Mouse (Mus musculus): ENCODE measurements at regions not wholly inside any gene's neighbourhood (a gene's known extent, or its start where the extent isn't known, plus 50 kb on each side); places are given as distances from the start of the nearest gene placed in this dataset.
A peak's percentile ranks its signal among the peaks of the same experiment; 100 is the strongest.
"Not testable (repeated sequence)": the region's sequence is repeated elsewhere in the genome, so short reads cannot be mapped to it uniquely, and the experiment has no call there.

DNA sequence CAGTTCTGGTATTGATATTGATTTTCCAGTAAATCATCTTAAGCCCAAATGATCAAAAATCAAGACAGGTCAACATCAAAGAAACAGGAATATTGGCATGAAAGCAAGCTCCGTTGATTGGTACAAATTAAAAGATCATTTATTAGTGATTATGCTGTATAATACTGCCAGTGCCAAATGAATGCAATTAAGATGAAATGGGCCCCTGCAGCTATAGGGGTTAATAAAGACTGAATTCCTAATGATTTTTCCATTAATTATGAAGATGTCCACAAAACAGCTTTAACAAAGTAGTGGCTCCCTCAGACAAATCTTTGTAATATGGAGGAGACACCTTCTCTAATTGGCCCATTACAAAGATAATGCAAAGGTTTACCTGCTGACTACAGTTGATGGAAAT lies 685.6 kb upstream of the Pou3f2 start:
- no peak for ATAC-seq
- no peaks in the 10 kb centered on the region for H3K27me3 ChIP-seq (replicated peaks; ENCODE audit: control insufficient read depth, insufficient read depth, low read length)
- no peak overlapping the region for H3K9ac ChIP-seq (ENCODE audit: low read depth, low read length)
- no peak overlapping the region for H3K4me2 ChIP-seq (ENCODE audit: low read depth, low read length)
- WGBS: 69% methylated on average over 1 of the region's 1 CpGs
- no peak overlapping the region for H3K27ac ChIP-seq (ENCODE audit: low read length)
- H3K36me3 ChIP-seq (ENCODE audit: control insufficient read depth, insufficient read depth, low read length): no peaks in the 10 kb centered on the region
- no peaks in the 10 kb centered on the region for H3K9me3 ChIP-seq (ENCODE audit: control insufficient read depth, low read length)
- no peak overlapping the region for H3K4me3 ChIP-seq (ENCODE audit: low read length)
- no peaks in the 10 kb centered on the region for H3K4me1 ChIP-seq (ENCODE audit: control insufficient read depth, insufficient read depth, low read length)

DNA sequence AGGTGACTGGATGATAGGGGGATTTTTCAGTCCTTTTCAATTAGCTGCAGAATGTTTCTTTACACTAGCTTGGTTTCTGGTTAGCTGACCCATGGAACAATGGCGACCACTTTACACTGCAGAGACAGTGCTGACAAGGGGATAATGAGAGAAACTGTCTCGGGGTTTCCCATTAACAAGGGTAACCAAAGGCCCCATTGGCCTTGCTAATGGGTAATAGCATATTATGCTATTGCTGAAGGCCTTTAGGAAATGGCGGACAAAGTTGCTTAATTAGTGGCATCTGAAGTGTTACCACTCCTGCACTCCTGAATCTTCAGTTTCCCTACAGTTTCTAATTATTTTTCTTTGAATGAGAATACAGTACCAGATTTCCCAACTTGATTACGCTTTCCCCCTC lies 685.2 kb upstream of the Pou3f2 start:
- ATAC-seq: no peak
- Histone ChIP-seq H3K27me3 (replicated peaks; ENCODE audit: control insufficient read depth, insufficient read depth, low read length) (no peaks in the 10 kb centered on the region), H3K9ac (ENCODE audit: low read depth, low read length) (no peak overlapping the region), H3K4me2 (ENCODE audit: low read depth, low read length) (no peak overlapping the region), H3K4me3 (ENCODE audit: low read length) (no peak overlapping the region), H3K9me3 (ENCODE audit: control insufficient read depth, low read length) (no peaks in the 10 kb centered on the region), H3K36me3 (ENCODE audit: control insufficient read depth, insufficient read depth, low read length) (no peaks in the 10 kb centered on the region), H3K4me1 (ENCODE audit: control insufficient read depth, insufficient read depth, low read length) (no peaks in the 10 kb centered on the region), H3K27ac (ENCODE audit: low read length) (no peak overlapping the region)
- 75% methylated on average over 4 of the region's 4 CpGs for WGBS

DNA sequence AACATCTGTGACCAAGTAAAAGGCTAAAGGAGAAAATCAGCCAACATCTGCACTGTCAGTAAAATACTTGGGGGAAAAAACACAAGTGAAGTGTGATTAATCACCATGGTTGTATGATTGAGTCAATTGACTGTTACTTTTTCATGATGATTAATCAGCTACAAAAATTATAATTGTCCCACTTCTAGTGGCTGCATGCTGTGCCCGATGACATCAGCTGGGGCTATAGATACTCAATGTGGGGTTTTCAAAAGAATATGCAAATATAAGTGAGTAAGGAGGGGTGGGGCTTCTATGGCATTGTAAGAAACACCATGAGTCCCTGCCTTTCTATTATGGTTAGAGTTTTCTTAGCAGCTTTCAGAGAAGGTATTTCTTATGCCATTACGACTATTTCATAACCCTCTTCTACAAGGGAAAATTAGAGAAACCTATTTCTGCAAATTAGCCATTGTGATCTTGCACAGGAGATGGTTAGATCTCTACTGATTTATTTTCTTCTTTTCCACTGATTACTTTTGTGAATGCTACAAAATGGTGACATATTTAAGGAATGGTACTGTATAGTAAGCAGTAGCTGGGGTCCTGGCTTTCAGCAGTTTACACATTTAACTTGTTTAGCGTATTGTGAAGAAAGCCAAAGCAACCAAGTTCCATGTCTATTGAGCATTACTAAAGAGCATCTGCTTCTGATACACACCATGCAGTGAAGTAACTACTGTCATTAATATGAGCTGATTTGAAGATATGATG lies 660.1 kb upstream of the Pou3f2 start:
- H3K36me3 ChIP-seq (ENCODE audit: control insufficient read depth, insufficient read depth, low read length): no peaks in the 10 kb centered on the region
- WGBS: 87% methylated on average over 3 of the region's 3 CpGs
- no peaks in the 10 kb centered on the region for H3K4me1 ChIP-seq (ENCODE audit: control insufficient read depth, insufficient read depth, low read length)
- ATAC-seq: no peak
- H3K4me3 ChIP-seq (ENCODE audit: low read length): no peak overlapping the region
- H3K9ac ChIP-seq (ENCODE audit: low read depth, low read length): no peak overlapping the region
- no peaks in the 10 kb centered on the region for H3K9me3 ChIP-seq (ENCODE audit: control insufficient read depth, low read length)
- no peak overlapping the region for H3K4me2 ChIP-seq (ENCODE audit: low read depth, low read length)
- no peak overlapping the region for H3K27ac ChIP-seq (ENCODE audit: low read length)
- no peaks in the 10 kb centered on the region for H3K27me3 ChIP-seq (replicated peaks; ENCODE audit: control insufficient read depth, insufficient read depth, low read length)

DNA sequence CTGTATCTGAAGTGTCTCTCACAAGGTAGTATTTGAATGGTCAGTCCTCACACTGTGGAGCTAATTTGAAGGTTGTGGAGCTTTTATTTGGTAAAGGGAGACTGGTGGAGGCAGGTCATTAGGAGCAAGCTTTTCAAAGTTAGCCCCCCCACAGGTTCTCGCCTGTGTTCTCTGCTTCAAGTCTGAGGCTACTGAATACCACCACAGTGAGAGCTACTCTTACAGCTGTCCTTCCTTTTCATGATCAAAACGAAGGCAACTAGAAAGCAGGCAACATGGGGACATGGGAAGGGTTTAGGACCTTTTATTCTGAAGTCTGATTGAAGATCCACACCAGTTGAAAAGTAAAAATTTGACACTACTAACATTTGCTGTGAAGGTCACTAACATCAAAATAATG lies 645.2 kb upstream of the Pou3f2 start:
- Histone ChIP-seq H3K27ac (ENCODE audit: low read length) (no peak overlapping the region), H3K4me2 (ENCODE audit: low read depth, low read length) (no peak overlapping the region), H3K27me3 (replicated peaks; ENCODE audit: control insufficient read depth, insufficient read depth, low read length) (no peaks in the 10 kb centered on the region), H3K9me3 (ENCODE audit: control insufficient read depth, low read length) (no peaks in the 10 kb centered on the region), H3K4me1 (ENCODE audit: control insufficient read depth, insufficient read depth, low read length) (no peaks in the 10 kb centered on the region), H3K4me3 (ENCODE audit: low read length) (no peak overlapping the region), H3K9ac (ENCODE audit: low read depth, low read length) (no peak overlapping the region), H3K36me3 (ENCODE audit: control insufficient read depth, insufficient read depth, low read length) (no peaks in the 10 kb centered on the region)
- ATAC-seq: no peak
- 38% methylated on average over 2 of the region's 2 CpGs for WGBS

DNA sequence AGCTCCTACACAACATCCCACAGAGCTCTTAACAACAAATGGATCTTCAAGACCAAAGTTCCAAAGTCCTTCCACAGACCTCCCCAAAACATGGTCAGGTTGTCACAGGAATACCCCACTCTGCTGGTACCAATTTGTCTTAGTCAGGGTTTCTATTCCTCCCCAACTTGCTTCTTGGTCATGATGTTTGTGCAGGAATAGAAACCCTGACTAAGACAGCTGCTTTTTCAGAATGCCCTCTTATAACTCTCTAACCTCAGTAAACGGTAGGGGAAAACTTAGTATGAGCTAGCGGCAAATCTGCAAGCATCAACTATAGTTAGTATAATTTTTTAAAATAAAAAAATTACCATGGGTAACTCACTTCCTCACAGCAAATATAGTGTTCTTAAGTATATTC lies 613.3 kb upstream of the Pou3f2 start:
- not testable (repeated sequence) for H3K27ac ChIP-seq (ENCODE audit: low read length); H3K9ac ChIP-seq (ENCODE audit: low read depth, low read length); H3K4me3 ChIP-seq (ENCODE audit: low read length); H3K4me2 ChIP-seq (ENCODE audit: low read depth, low read length); H3K4me1 ChIP-seq (ENCODE audit: control insufficient read depth, insufficient read depth, low read length); H3K27me3 ChIP-seq (replicated peaks; ENCODE audit: control insufficient read depth, insufficient read depth, low read length); H3K9me3 ChIP-seq (ENCODE audit: control insufficient read depth, low read length); ATAC-seq; H3K36me3 ChIP-seq (ENCODE audit: control insufficient read depth, insufficient read depth, low read length)
- WGBS: 94% methylated on average over 2 of the region's 2 CpGs

DNA sequence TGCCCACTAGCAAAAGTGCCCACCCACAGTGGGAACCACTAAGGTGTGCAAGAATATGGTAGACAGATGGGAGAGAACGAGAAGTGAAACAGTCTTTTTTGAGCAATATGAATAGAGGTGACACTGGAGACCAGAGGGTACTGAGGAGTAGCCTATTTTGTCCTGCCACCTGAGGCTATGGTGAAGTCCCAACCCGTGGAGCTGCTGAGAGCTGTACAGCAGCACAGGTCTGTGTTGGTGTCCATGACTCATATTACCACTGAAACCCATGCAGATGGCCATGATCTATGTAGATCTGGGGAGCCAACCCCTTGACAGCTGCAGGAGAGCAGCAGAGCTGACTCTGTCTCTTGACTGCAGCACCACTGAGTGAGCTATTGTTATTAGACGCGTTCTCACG lies 591.4 kb upstream of the Pou3f2 start:
- no peaks in the 10 kb centered on the region for H3K36me3 ChIP-seq (ENCODE audit: control insufficient read depth, insufficient read depth, low read length)
- no peak for ATAC-seq
- no peak overlapping the region for H3K27ac ChIP-seq (ENCODE audit: low read length)
- no peaks in the 10 kb centered on the region for H3K9me3 ChIP-seq (ENCODE audit: control insufficient read depth, low read length)
- no peak overlapping the region for H3K4me2 ChIP-seq (ENCODE audit: low read depth, low read length)
- H3K9ac ChIP-seq (ENCODE audit: low read depth, low read length): no peak overlapping the region
- no peak overlapping the region for H3K4me3 ChIP-seq (ENCODE audit: low read length)
- H3K4me1 ChIP-seq (ENCODE audit: control insufficient read depth, insufficient read depth, low read length): no peaks in the 10 kb centered on the region
- WGBS: 88% methylated on average over 5 of the region's 5 CpGs
- H3K27me3 ChIP-seq (replicated peaks; ENCODE audit: control insufficient read depth, insufficient read depth, low read length): no peaks in the 10 kb centered on the region

DNA sequence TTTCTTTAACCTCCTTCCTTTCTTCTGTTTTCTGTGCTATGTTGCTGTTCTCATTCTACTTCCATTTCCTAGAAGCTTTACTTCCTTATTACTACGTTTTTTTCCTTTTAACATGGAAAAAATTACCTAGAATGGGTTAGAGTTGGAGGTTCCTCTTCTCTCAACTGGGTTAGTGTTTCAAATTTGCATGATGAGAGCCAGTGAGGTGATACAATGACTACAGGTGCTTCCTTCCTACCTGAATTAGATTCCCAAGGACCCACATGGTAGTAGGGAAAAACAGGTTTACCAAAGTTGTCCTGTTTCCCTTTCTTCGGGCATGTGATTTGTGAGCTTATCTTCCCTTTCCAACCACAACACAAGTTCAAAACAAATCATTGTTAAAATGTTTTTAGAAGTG lies 589.4 kb upstream of the Pou3f2 start:
- H3K4me3 ChIP-seq (ENCODE audit: low read length): no peak overlapping the region
- H3K36me3 ChIP-seq (ENCODE audit: control insufficient read depth, insufficient read depth, low read length): no peaks in the 10 kb centered on the region
- no peak overlapping the region for H3K4me2 ChIP-seq (ENCODE audit: low read depth, low read length)
- ATAC-seq: no peak
- no peaks in the 10 kb centered on the region for H3K9me3 ChIP-seq (ENCODE audit: control insufficient read depth, low read length)
- H3K27ac ChIP-seq (ENCODE audit: low read length): no peak overlapping the region
- H3K4me1 ChIP-seq (ENCODE audit: control insufficient read depth, insufficient read depth, low read length): no peaks in the 10 kb centered on the region
- no peak overlapping the region for H3K9ac ChIP-seq (ENCODE audit: low read depth, low read length)
- WGBS: 66% methylated on average over 2 of the region's 2 CpGs
- H3K27me3 ChIP-seq (replicated peaks; ENCODE audit: control insufficient read depth, insufficient read depth, low read length): no peaks in the 10 kb centered on the region

DNA sequence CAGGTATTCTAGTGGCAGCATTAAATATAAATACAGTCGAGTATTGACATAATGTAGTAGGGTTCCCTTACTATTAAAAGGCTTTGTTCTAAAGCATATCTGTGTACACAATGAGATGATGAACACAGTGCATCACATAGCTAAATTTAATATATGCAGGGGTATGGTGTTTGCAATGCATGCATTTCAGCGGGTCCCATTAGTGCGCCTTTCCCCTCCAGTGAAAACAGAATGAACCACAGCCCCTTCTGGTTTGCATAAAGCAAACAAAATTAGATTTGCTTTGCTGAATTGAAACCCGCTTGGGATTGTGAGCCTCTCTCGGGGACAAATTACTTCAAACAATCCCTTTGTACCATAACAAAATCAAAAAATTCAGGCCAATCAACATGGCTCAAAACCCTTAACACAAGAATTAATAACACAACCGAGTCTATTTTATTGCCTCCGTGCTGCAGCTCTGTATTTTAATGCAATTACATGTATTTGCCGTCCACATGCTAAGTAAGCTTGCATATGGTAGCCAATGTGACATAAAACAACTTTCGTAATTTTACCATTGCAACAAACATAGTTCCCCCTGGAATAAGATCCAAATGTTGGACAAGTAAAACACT lies 562.6 kb upstream of the Pou3f2 start:
- H3K9me3 ChIP-seq (ENCODE audit: control insufficient read depth, low read length): no peaks in the 10 kb centered on the region
- no peak overlapping the region for H3K4me2 ChIP-seq (ENCODE audit: low read depth, low read length)
- H3K36me3 ChIP-seq (ENCODE audit: control insufficient read depth, insufficient read depth, low read length): no peaks in the 10 kb centered on the region
- H3K27ac ChIP-seq (ENCODE audit: low read length): no peak overlapping the region
- H3K4me1 ChIP-seq (ENCODE audit: control insufficient read depth, insufficient read depth, low read length): no peaks in the 10 kb centered on the region
- no peak overlapping the region for H3K4me3 ChIP-seq (ENCODE audit: low read length)
- 82% methylated on average over 9 of the region's 9 CpGs for WGBS
- no peak for ATAC-seq
- H3K9ac ChIP-seq (ENCODE audit: low read depth, low read length): no peak overlapping the region
- no peaks in the 10 kb centered on the region for H3K27me3 ChIP-seq (replicated peaks; ENCODE audit: control insufficient read depth, insufficient read depth, low read length)

DNA sequence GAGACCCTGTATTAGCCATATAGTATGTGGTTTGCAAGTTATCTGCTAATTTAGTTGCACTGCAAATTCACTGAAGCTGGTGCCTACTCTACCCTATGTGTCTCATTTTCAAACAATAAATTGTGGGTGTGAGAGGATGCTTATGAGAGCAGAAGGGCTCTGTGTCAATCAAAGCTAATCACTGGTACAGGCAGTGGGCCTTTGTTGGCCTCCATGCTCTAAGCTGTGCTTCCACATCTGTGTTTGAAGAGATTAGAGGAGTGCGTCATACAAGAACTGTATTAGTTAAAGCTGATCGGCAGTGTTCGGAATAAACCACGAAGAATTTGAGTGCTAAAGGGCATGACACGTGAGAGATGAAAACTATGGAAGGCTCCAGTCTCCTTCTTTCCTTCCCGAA lies 549.6 kb upstream of the Pou3f2 start:
- no peaks in the 10 kb centered on the region for H3K4me1 ChIP-seq (ENCODE audit: control insufficient read depth, insufficient read depth, low read length)
- H3K36me3 ChIP-seq (ENCODE audit: control insufficient read depth, insufficient read depth, low read length): no peaks in the 10 kb centered on the region
- no peaks in the 10 kb centered on the region for H3K9me3 ChIP-seq (ENCODE audit: control insufficient read depth, low read length)
- H3K27ac ChIP-seq (ENCODE audit: low read length): no peak overlapping the region
- no peak overlapping the region for H3K9ac ChIP-seq (ENCODE audit: low read depth, low read length)
- no peaks in the 10 kb centered on the region for H3K27me3 ChIP-seq (replicated peaks; ENCODE audit: control insufficient read depth, insufficient read depth, low read length)
- no peak overlapping the region for H3K4me3 ChIP-seq (ENCODE audit: low read length)
- H3K4me2 ChIP-seq (ENCODE audit: low read depth, low read length): no peak overlapping the region
- ATAC-seq: no peak
- WGBS: 82% methylated on average over 6 of the region's 6 CpGs

DNA sequence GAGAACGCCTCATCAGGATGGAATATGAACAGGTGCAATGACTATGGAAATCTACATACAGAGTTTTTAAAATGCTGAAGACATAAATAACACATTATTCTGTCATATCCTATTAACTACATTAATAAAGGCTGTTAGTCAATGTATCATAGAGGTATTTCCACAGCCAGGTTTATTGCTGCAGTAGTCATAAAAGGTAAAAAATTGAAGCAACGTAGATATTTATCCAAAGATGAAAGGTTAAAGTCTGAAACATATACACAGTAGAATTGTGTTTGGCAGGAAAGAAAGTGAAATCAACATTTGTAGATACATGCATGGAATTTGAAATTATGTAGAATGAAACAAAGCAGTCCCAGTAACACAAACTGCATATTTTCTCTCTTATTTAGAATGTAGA lies 543.1 kb upstream of the Pou3f2 start:
- no peaks in the 10 kb centered on the region for H3K27me3 ChIP-seq (replicated peaks; ENCODE audit: control insufficient read depth, insufficient read depth, low read length)
- no peak overlapping the region for H3K4me2 ChIP-seq (ENCODE audit: low read depth, low read length)
- peak; percentile 74 for ATAC-seq

More for the DNA sequence above, 543.1 kb upstream of the Pou3f2 start:
- 72% methylated on average over 2 of the region's 2 CpGs for WGBS
- Histone ChIP-seq H3K36me3 (ENCODE audit: control insufficient read depth, insufficient read depth, low read length) (no peaks in the 10 kb centered on the region), H3K9me3 (ENCODE audit: control insufficient read depth, low read length) (no peaks in the 10 kb centered on the region), H3K4me1 (ENCODE audit: control insufficient read depth, insufficient read depth, low read length) (no peaks in the 10 kb centered on the region), H3K4me3 (ENCODE audit: low read length) (no peak overlapping the region), H3K9ac (ENCODE audit: low read depth, low read length) (no peak overlapping the region), H3K27ac (ENCODE audit: low read length) (no peak overlapping the region)

Measured in intestine, embryonic 16.5 days (tissue).